ENCODE assay signal across 11 mouse cellular contexts in the genomic region with DNA sequence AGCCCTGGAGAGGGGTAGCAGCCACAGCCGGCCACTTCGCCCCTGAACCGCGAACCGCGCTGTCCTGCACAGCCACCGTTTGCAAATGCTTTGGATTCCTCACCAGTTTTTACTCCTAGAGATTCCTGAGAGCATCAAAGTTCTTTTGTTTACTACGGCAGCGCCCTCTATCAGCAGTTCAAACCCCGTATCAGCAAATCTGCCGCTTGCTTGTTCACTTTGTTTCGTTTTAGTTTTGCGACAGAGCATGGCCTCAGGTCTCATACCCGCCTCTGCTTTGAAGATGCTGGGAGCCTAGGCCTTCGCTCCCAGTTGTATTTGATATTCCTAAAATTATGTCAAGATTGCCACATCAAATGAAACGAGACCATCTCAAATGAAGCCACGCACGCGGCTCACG. TPM values are rescaled to one million over a fixed set of nuclear protein-coding genes. Genes with fewer than 3 reads are reported as not detected.
DNase-seq lines count a peak whose midpoint lies in the region; ATAC-seq and TF ChIP-seq lines count a peak whose summit lies in the region.
"Had no signal": no experiment of that assay in that cellular context is flagged by ENCODE, and none has a peak within 500 bp of the region (broad histone marks: within the 10 kb centered on the region; RNA-seq: fewer than 3 reads in every experiment).

No protein-coding gene starts in this region.

- H3K4me3 ChIP-seq in erythroblast, embryonic 14.5 days (replicated peaks): peak overlapping the region; percentile 59
- peak overlapping the region; percentile 22 for H3K4me3 ChIP-seq in heart, postnatal 0 days (ENCODE audit: low read depth, low read length)
- H3K4me3 ChIP-seq: hindbrain, embryonic 15.5 days had no signal

- peak overlapping the region; percentile 39 for H3K4me2 ChIP-seq in heart, postnatal 0 days (ENCODE audit: low read depth, low read length)
- H3K4me2 ChIP-seq: hindbrain, embryonic 15.5 days had no signal

- TF ChIP-seq CTCF in heart, postnatal 0 days (IDR thresholded peaks at IDR 0.05; ENCODE audit: low read depth): no peak

- ATAC-seq in erythroblast, adult 5-6 weeks (replicated peaks; ENCODE audit: low FRiP score, poor library complexity, severe bottlenecking): no peak
- ATAC-seq in heart, postnatal 0 days (ENCODE audit: insufficient read depth, low read depth): no peak
- ATAC-seq: midbrain, embryonic 16.5 days had no signal

- H3K9me3 ChIP-seq in erythroblast, embryonic 14.5 days (ENCODE audit: control insufficient read depth, low read length): no peaks in the 10 kb centered on the region
- H3K9me3 ChIP-seq in heart, postnatal 0 days (replicated peaks; ENCODE audit: control insufficient read depth, low read length): no peaks in the 10 kb centered on the region
- H3K9me3 ChIP-seq: hindbrain, embryonic 15.5 days had no signal

- TF ChIP-seq EP300 in heart, postnatal 0 days (IDR thresholded peaks at IDR 0.05; ENCODE audit: low read depth): no peak

- no peaks in the 10 kb centered on the region for H3K36me3 ChIP-seq in erythroblast, embryonic 14.5 days (ENCODE audit: control insufficient read depth)
- no peaks in the 10 kb centered on the region for H3K36me3 ChIP-seq in heart, postnatal 0 days (replicated peaks; ENCODE audit: control insufficient read depth, insufficient read depth, low read length)
- H3K36me3 ChIP-seq: hindbrain, embryonic 15.5 days had no signal

- 34% methylated on average over 20 of the region's 20 CpGs for WGBS in heart, postnatal 0 days

- DNase-seq in ES-CJ7 (ENCODE audit: low read depth, low spot score) (peak; percentile 86), MN1 (ENCODE audit: low spot score) (no peak)
- no peak for DNase-seq in heart, postnatal 0 days (ENCODE audit: low spot score)
- peak; percentile 34 for DNase-seq in lung, postnatal 10 days
- DNase-seq in left cerebral cortex, postnatal 4 days: no peak
- no peak for DNase-seq in Muller cell, postnatal 12 days (ENCODE audit: inconsistent ontology term)
- DNase-seq: cerebellum, postnatal 14 days had no signal

- H3K27me3 ChIP-seq in erythroblast, embryonic 14.5 days (ENCODE audit: control insufficient read depth): no peaks in the 10 kb centered on the region; the same call in 1 of the 2 replicates
- no peaks in the 10 kb centered on the region for H3K27me3 ChIP-seq in heart, postnatal 0 days (ENCODE audit: control insufficient read depth, insufficient read depth, low read length)
- H3K27me3 ChIP-seq: hindbrain, embryonic 15.5 days had no signal

- H3K27ac ChIP-seq in heart, postnatal 0 days (ENCODE audit: low read depth): no peak overlapping the region
- H3K27ac ChIP-seq: hindbrain, embryonic 15.5 days had no signal

- H3K9ac ChIP-seq in heart, postnatal 0 days (replicated peaks; ENCODE audit: low read depth, low read length): no peak overlapping the region
- H3K9ac ChIP-seq: hindbrain, embryonic 15.5 days had no signal

- intact Hi-C loops in left cerebral cortex, postnatal 4 days (cut with DNase I): no loop called here

- H3K4me1 ChIP-seq in erythroblast, embryonic 14.5 days (ENCODE audit: control insufficient read depth): peaks cover 6% of the 10 kb centered on the region; the same call in 1 of the 2 replicates
- peaks cover 5% of the 10 kb centered on the region; the same call in 1 of the 2 replicates for H3K4me1 ChIP-seq in heart, postnatal 0 days (ENCODE audit: control insufficient read depth, insufficient read depth)
- H3K4me1 ChIP-seq: hindbrain, embryonic 15.5 days had no signal

RNA-seq across cellular contexts. Expression of gene Gcm1, which starts 5.0 kb away (rescaled TPM):
- polyA plus RNA-seq in erythroblast, embryonic 14.5 days (2012): not detected in 2 replicates
- total RNA-seq in erythroblast, adult 5-6 weeks (2015; ENCODE audit: low replicate concordance): not detected in 2 replicates
- not detected in 2 replicates for total RNA-seq in erythroblast, adult 5-6 weeks (2017; ENCODE audit: low replicate concordance)
- not detected in 2 replicates for total RNA-seq in heart, postnatal 0 days (2014; rRNA removed; ENCODE audit: low replicate concordance)
- not detected in 2 replicates for polyA plus RNA-seq in heart, postnatal 0 days (2015; fragmentation: Nextera tagmentation; extraction: Ambion mirVana)
- total RNA-seq in left cerebral cortex, postnatal 4 days (2021): not detected
- polyA plus RNA-seq: hindbrain, embryonic 15.5 days; midbrain, embryonic 16.5 days had no signal

Comparison
In these comparisons a context has a peak if more than half of its experiments do, and no peak if none do; other contexts are left out.
1. DNase-seq: peak in ES-CJ7 (single experiment) and lung, postnatal 10 days (single experiment); none in heart, postnatal 0 days (single experiment), MN1 (single experiment), left cerebral cortex, postnatal 4 days (single experiment) and Muller cell, postnatal 12 days (single experiment).